Mouse (Mus musculus) myocyte (in vitro differentiated cells): ENCODE data around the gene Zfp654. TPM values are rescaled to one million over a fixed set of nuclear protein-coding genes. Genes with fewer than 3 reads are reported as not detected.
A peak's percentile ranks its signal among the peaks of the same experiment; 100 is the strongest.

Experiments
- H3K27me3 ChIP-seq: one replicate; pipeline ENCODE4 v1.6.1; 2011; ENCODE audit not compliant: control insufficient read depth, insufficient read depth, insufficient read length
- H3K36me3 ChIP-seq: one replicate; pipeline ENCODE4 v1.6.1; 2011; ENCODE audit not compliant: control insufficient read depth, insufficient read depth
- H3K4me2 ChIP-seq: one replicate; pipeline ENCODE4 v1.6.1; 2011; ENCODE audit warnings: low read depth, control low read depth
- H3K4me3 ChIP-seq: one replicate; pipeline ENCODE4 v1.5.1; 2011; ENCODE audit warnings: mild to moderate bottlenecking, control low read depth, moderate library complexity
- H3K79me2 ChIP-seq: one replicate; pipeline ENCODE4 v1.6.1; 2011; ENCODE audit not compliant: control insufficient read depth, insufficient read depth
- H3ac ChIP-seq: one replicate; pipeline ENCODE4 v1.6.1; 2011; ENCODE audit not compliant: control insufficient read depth, insufficient read length
- CEBPB ChIP-seq: IDR thresholded peaks from 2 replicates; pipeline ENCODE4 v1.6.1; 2011; ENCODE audit warnings: mild to moderate bottlenecking, moderate library complexity; ENCODE audit not compliant: poor library complexity, insufficient read depth, severe bottlenecking
- E2F4 ChIP-seq: IDR thresholded peaks from one replicate; pipeline ENCODE4 v1.6.1; 2011; ENCODE audit warnings: mild to moderate bottlenecking, control low read depth, moderate library complexity; ENCODE audit not compliant: insufficient read depth
- MAX ChIP-seq: IDR thresholded peaks from one replicate; pipeline ENCODE4 v1.6.1; 2011; ENCODE audit warnings: low read depth, mild to moderate bottlenecking, control low read depth
- MYOD1 ChIP-seq, 3 experiments: IDR thresholded peaks; one replicate each; pipeline ENCODE4 v1.6.1; 2011; ENCODE audit warnings: control low read depth in 2 of 3, low read depth in 2 of 3, mild to moderate bottlenecking in 2 of 3, moderate library complexity in 1 of 3; ENCODE audit not compliant: insufficient read length in 2 of 3, control insufficient read depth in 1 of 3
- MYOG ChIP-seq, 3 experiments: IDR thresholded peaks; one replicate each; pipeline ENCODE4 v1.6.1; 2011; ENCODE audit warnings: control low read depth in 2 of 3, low read depth in 2 of 3, mild to moderate bottlenecking in 2 of 3; ENCODE audit not compliant: insufficient read length in 2 of 3, control insufficient read depth in 1 of 3, insufficient read depth in 1 of 3
- POLR2A ChIP-seq: IDR thresholded peaks from one replicate; pipeline ENCODE4 v1.6.1; 2011; ENCODE audit warnings: low read depth, mild to moderate bottlenecking, control low read depth, moderate library complexity; ENCODE audit not compliant: insufficient read length
- POLR2AphosphoS2 ChIP-seq: IDR thresholded peaks from one replicate; pipeline ENCODE4 v1.6.1; 2011; ENCODE audit warnings: low read depth, control low read depth; ENCODE audit not compliant: insufficient read length
- REST ChIP-seq: IDR thresholded peaks from one replicate; pipeline ENCODE4 v1.6.1; 2011; ENCODE audit warnings: mild to moderate bottlenecking, control low read depth, moderate library complexity; ENCODE audit not compliant: insufficient read depth, insufficient read length
- SRF ChIP-seq: IDR thresholded peaks from one replicate; pipeline ENCODE4 v1.6.1; 2011; ENCODE audit warnings: low read depth; ENCODE audit not compliant: control insufficient read depth, insufficient read length
- TCF12 ChIP-seq: IDR thresholded peaks from one replicate; pipeline ENCODE4 v1.6.1; 2011; ENCODE audit warnings: mild to moderate bottlenecking, control low read depth; ENCODE audit not compliant: poor library complexity, insufficient read depth, severe bottlenecking
- TCF3 ChIP-seq: IDR thresholded peaks from one replicate; pipeline ENCODE4 v1.6.1; 2011; ENCODE audit warnings: low read depth, control low read depth; ENCODE audit not compliant: insufficient read length
- USF1 ChIP-seq: IDR thresholded peaks from one replicate; pipeline ENCODE4 v1.6.1; 2011; ENCODE audit warnings: low read depth, mild to moderate bottlenecking, control low read depth, moderate library complexity
- polyA plus RNA-seq: library from polyadenylated mRNA; unstranded; fragments of >200 nt; fragmentation: generic; extraction: Trizol; gene quantifications from one replicate; pipeline ENCODE4 v1.2.1, GENCODE M21; 2012; ENCODE audit warnings: missing spikeins

Zfp654 gene
- polyA plus RNA-seq, 1 experiment = 1.3 TPM

GRCm38 (mm10) chr16:64885142-64885541, 33.7 kb upstream of the Zfp654 start:
- no peak overlapping the region for H3ac ChIP-seq
- H3K27me3 ChIP-seq = no peaks in the 10 kb centered on the region
- no peaks in the 10 kb centered on the region for H3K79me2 ChIP-seq
- H3K4me3 ChIP-seq = no peak overlapping the region
- H3K36me3 ChIP-seq = no peaks in the 10 kb centered on the region
- no peak for TF ChIP-seq USF1
- no peak for TF ChIP-seq MAX
- TF ChIP-seq POLR2A = no peak
- TF ChIP-seq MYOD1 (IDR thresholded peaks at IDR 0.05; ENCODE audit: control insufficient read depth in 1 of 3, insufficient read length in 2 of 3, low read depth in 2 of 3) = no peak
- TF ChIP-seq TCF12 = no peak
- TF ChIP-seq POLR2AphosphoS2 = no peak
- no peak for TF ChIP-seq CEBPB
- TF ChIP-seq MYOG (IDR thresholded peaks at IDR 0.05; ENCODE audit: control insufficient read depth in 1 of 3, insufficient read depth in 1 of 3, insufficient read length in 2 of 3, low read depth in 2 of 3) = no peak
- no peak for TF ChIP-seq E2F4
- no peak for TF ChIP-seq TCF3
- TF ChIP-seq REST = no peak
- no peak for TF ChIP-seq SRF
- H3K4me2 ChIP-seq = no peak overlapping the region

GRCm38 (mm10) chr16:64884420-64884838, 33.0 kb upstream of the Zfp654 start:
- no peaks in the 10 kb centered on the region for H3K79me2 ChIP-seq
- H3K4me2 ChIP-seq = no peak overlapping the region
- H3K4me3 ChIP-seq = no peak overlapping the region
- TF ChIP-seq REST (no peak), POLR2AphosphoS2 (no peak), TCF3 (no peak), SRF (peak; percentile 40), MYOG (IDR thresholded peaks at IDR 0.05; ENCODE audit: control insufficient read depth in 1 of 3, insufficient read depth in 1 of 3, insufficient read length in 2 of 3, low read depth in 2 of 3) (no peak)
- H3K36me3 ChIP-seq = no peaks in the 10 kb centered on the region
- no peaks in the 10 kb centered on the region for H3K27me3 ChIP-seq
- H3ac ChIP-seq = no peak overlapping the region

DNA sequence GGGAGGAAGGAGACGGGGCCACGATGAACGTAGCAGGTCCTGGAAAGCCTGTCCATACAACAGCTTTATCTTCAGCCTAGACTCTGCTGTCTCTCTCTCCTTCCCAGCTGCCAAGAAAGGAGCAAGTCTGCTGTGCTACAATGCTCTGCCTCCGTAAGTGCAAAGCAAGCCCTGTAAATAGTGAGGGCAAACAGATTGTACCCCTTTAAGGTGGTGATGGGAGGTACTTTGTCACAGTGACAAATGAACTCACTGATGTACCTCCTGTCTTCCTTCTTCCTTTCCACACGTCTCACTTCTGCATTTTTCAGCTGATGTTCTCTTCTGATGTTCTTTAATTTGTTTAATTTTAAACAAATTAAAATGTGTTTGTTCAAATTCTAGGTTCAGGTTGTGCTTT, 32.4 kb upstream of the Zfp654 start:
- Histone ChIP-seq H3K4me2 (no peak overlapping the region), H3K27me3 (no peaks in the 10 kb centered on the region), H3K79me2 (no peaks in the 10 kb centered on the region), H3K4me3 (no peak overlapping the region), H3K36me3 (no peaks in the 10 kb centered on the region), H3ac (no peak overlapping the region)
- no peak for TF ChIP-seq E2F4
- no peak for TF ChIP-seq POLR2AphosphoS2
- no peak for TF ChIP-seq CEBPB
- no peak for TF ChIP-seq MAX
- no peak for TF ChIP-seq SRF

DNA sequence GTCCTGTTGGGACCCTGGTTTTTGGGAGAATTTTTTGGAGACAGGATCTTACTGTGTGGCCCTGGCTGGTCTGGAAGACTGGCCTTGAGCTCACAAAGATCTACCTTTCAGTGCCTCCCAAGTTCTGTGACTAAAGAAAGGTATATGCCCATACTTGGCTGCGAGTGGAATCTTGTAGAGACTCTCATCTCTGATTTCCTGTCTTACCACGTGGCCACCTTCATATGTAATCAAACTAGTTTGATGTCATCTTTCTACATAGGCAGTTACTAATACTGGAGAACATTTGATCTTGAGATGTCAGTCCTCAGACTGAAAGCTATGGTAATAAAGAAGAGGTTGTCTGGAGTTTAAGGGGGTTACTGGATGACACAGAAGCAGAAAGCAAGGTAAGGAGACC, 30.0 kb upstream of the Zfp654 start:
- H3ac ChIP-seq = no peak overlapping the region
- H3K4me3 ChIP-seq = no peak overlapping the region
- H3K79me2 ChIP-seq = no peaks in the 10 kb centered on the region
- no peaks in the 10 kb centered on the region for H3K36me3 ChIP-seq
- no peaks in the 10 kb centered on the region for H3K27me3 ChIP-seq
- TF ChIP-seq MAX (no peak), E2F4 (no peak), MYOG (IDR thresholded peaks at IDR 0.05; ENCODE audit: control insufficient read depth in 1 of 3, insufficient read depth in 1 of 3, insufficient read length in 2 of 3, low read depth in 2 of 3) (no peak), CEBPB (no peak), USF1 (no peak), REST (no peak), TCF3 (no peak), TCF12 (no peak), MYOD1 (IDR thresholded peaks at IDR 0.05; ENCODE audit: control insufficient read depth in 1 of 3, insufficient read length in 2 of 3, low read depth in 2 of 3) (no peak)
- no peak overlapping the region for H3K4me2 ChIP-seq

GRCm38 (mm10) chr16:64880986-64881385, 29.5 kb upstream of the Zfp654 start:
- TF ChIP-seq CEBPB = no peak
- TF ChIP-seq SRF = no peak
- no peak for TF ChIP-seq E2F4
- no peak for TF ChIP-seq MAX
- TF ChIP-seq POLR2AphosphoS2 = no peak
- TF ChIP-seq TCF3 = no peak
- no peak for TF ChIP-seq REST
- TF ChIP-seq TCF12 = no peak
- no peak for TF ChIP-seq USF1
- no peak for TF ChIP-seq POLR2A
- TF ChIP-seq MYOG (IDR thresholded peaks at IDR 0.05; ENCODE audit: control insufficient read depth in 1 of 3, insufficient read depth in 1 of 3, insufficient read length in 2 of 3, low read depth in 2 of 3) = no peak
- TF ChIP-seq MYOD1 (IDR thresholded peaks at IDR 0.05; ENCODE audit: control insufficient read depth in 1 of 3, insufficient read length in 2 of 3, low read depth in 2 of 3) = no peak
- Histone ChIP-seq H3ac (no peak overlapping the region), H3K79me2 (no peaks in the 10 kb centered on the region), H3K4me3 (no peak overlapping the region), H3K36me3 (no peaks in the 10 kb centered on the region), H3K27me3 (no peaks in the 10 kb centered on the region), H3K4me2 (no peak overlapping the region)
